Mouse (Mus musculus) thymus, adult 2 months (tissue): ENCODE data around the gene Olfr802. TPM values are rescaled to one million over a fixed set of nuclear protein-coding genes. Genes with fewer than 3 reads are reported as not detected.

Experiments used
- DNase-seq: peaks from one replicate; pipeline ENCODE4 v3.0.0; 2021
- H3K27ac ChIP-seq: fragments of 200-500 bp; 2 replicates; pipeline ENCODE4 v1.5.1; 2012; ENCODE audit warnings: low read length, control low read depth; ENCODE audit not compliant: control insufficient read depth, insufficient read depth
- H3K27me3 ChIP-seq: fragments of 200-500 bp; 2 replicates; pipeline ENCODE4 v1.6.1; 2012; ENCODE audit warnings: mild to moderate bottlenecking, low read length, moderate library complexity, mixed read lengths; ENCODE audit not compliant: control insufficient read depth, insufficient read depth
- H3K36me3 ChIP-seq: fragments of 200-500 bp; 2 replicates; pipeline ENCODE4 v1.6.1; 2012; ENCODE audit warnings: mild to moderate bottlenecking, low read length, moderate library complexity; ENCODE audit not compliant: control insufficient read depth, insufficient read depth
- H3K4me1 ChIP-seq: fragments of 200-500 bp; replicated peaks from 2 replicates; pipeline ENCODE4 v1.6.1; 2012; ENCODE audit warnings: low read length; ENCODE audit not compliant: control insufficient read depth, insufficient read depth
- H3K4me3 ChIP-seq: fragments of 200-500 bp; 2 replicates; pipeline ENCODE4 v1.5.1; 2012; ENCODE audit warnings: mild to moderate bottlenecking, low read length, control low read depth, moderate library complexity; ENCODE audit not compliant: control insufficient read depth, insufficient read depth
- CTCF ChIP-seq: fragments of 200-500 bp; IDR thresholded peaks from 2 replicates; pipeline ENCODE4 v1.5.1; 2012; ENCODE audit warnings: mild to moderate bottlenecking, control low read depth, low read length, moderate library complexity, borderline replicate concordance; ENCODE audit not compliant: control insufficient read depth, poor library complexity, insufficient read depth; ENCODE audit errors: extremely low read depth
- POLR2A ChIP-seq: fragments of 200-500 bp; IDR thresholded peaks from 2 replicates; pipeline ENCODE4 v1.6.1; 2012; ENCODE audit warnings: mild to moderate bottlenecking, low read length, control low read depth, moderate library complexity; ENCODE audit not compliant: control insufficient read depth, poor library complexity, insufficient read depth; ENCODE audit errors: extremely low read depth
- WGBS: fragments of 180-500 bp; shearing (Covaris S2); methylation state at CpG from one replicate; pipeline ENCODE4 v1.1.7; 2018; 5-methylcytosine and 5-hydroxymethylcytosine counted together
- polyA plus RNA-seq: library from polyadenylated mRNA; depleted of rRNA; stranded (reverse); fragments of >200 nt; gene quantifications from 2 replicates; pipeline ENCODE4 v1.2.3, GENCODE M21; 2012; rRNA removed

The Olfr802 gene
- polyA plus RNA-seq, 1 experiment: not detected

GRCm38 (mm10) chr10:129637184-129637583, 50.8 kb downstream of the Olfr802 start, which contains the start of gene Olfr799:
Olfr799 (plus strand) TSS chr10:129637484.
- no peaks in the 10 kb centered on the region for H3K4me1 ChIP-seq
- TF ChIP-seq POLR2A (no peak), CTCF (no peak)
- no peak within 1 kb of the TSS for H3K27ac ChIP-seq
- no peaks in the 10 kb centered on the region for H3K36me3 ChIP-seq
- 42% methylated on average over 1 of the region's 1 CpGs for WGBS
- no peak within 1 kb of the TSS for H3K4me3 ChIP-seq
- H3K27me3 ChIP-seq: no peaks in the 10 kb centered on the region
- DNase-seq: no peak

GRCm38 (mm10) chr10:129627834-129628233, 60.1 kb downstream of the Olfr802 start, which contains the start of gene Olfr798:
Olfr798 (minus strand) TSS chr10:129627934.
- no peaks in the 10 kb centered on the region for H3K36me3 ChIP-seq
- no peak within 1 kb of the TSS for H3K27ac ChIP-seq
- 85% methylated on average over 1 of the region's 1 CpGs for WGBS
- no peaks in the 10 kb centered on the region for H3K27me3 ChIP-seq
- TF ChIP-seq POLR2A (no peak), CTCF (no peak)
- no peak within 1 kb of the TSS for H3K4me3 ChIP-seq
- no peaks in the 10 kb centered on the region for H3K4me1 ChIP-seq
- no peak for DNase-seq

Other genes with a start within 250 kb of the Olfr802 start
- gene Olfr787, start 226.3 kb downstream of the Olfr802 start, polyA plus RNA-seq: not detected in 2 replicates
- gene Olfr788, start 217.2 kb downstream of the Olfr802 start, polyA plus RNA-seq: not detected in 2 replicates
- not detected in 2 replicates for gene Olfr789, start 203.4 kb downstream of the Olfr802 start, polyA plus RNA-seq
- not detected in 2 replicates for gene Olfr790, start 189.7 kb downstream of the Olfr802 start, polyA plus RNA-seq
- not detected in 2 replicates for gene Olfr791, start 166.4 kb downstream of the Olfr802 start, polyA plus RNA-seq
- gene Olfr792, start 149.0 kb downstream of the Olfr802 start, polyA plus RNA-seq: not detected in 2 replicates
- gene Olfr794, start 120.5 kb downstream of the Olfr802 start, polyA plus RNA-seq: not detected in 2 replicates
- not detected in 2 replicates for gene Olfr796, start 75.6 kb downstream of the Olfr802 start, polyA plus RNA-seq
- gene Olfr798, start 60.2 kb downstream of the Olfr802 start, polyA plus RNA-seq: not detected in 2 replicates
- gene Olfr799, start 50.7 kb downstream of the Olfr802 start, polyA plus RNA-seq: not detected in 2 replicates
- gene Olfr800, start 30.5 kb downstream of the Olfr802 start, polyA plus RNA-seq: not detected in 2 replicates
- not detected in 2 replicates for gene Olfr801, start 14.3 kb downstream of the Olfr802 start, polyA plus RNA-seq
- gene Olfr803, start 6.1 kb upstream of the Olfr802 start, polyA plus RNA-seq: not detected in 2 replicates
- gene Olfr804, start 15.0 kb upstream of the Olfr802 start, polyA plus RNA-seq: not detected in 2 replicates
- not detected in 2 replicates for gene Olfr805, start 41.2 kb upstream of the Olfr802 start, polyA plus RNA-seq
- gene Olfr806, start 53.8 kb upstream of the Olfr802 start, polyA plus RNA-seq: not detected in 2 replicates
- not detected in 2 replicates for gene Olfr807, start 69.6 kb upstream of the Olfr802 start, polyA plus RNA-seq
- gene Olfr808, start 77.3 kb upstream of the Olfr802 start, polyA plus RNA-seq: not detected in 2 replicates
- not detected in 2 replicates for gene Olfr809, start 86.5 kb upstream of the Olfr802 start, polyA plus RNA-seq
- gene Olfr810, start 106.7 kb upstream of the Olfr802 start, polyA plus RNA-seq: not detected in 2 replicates
- not detected in 2 replicates for gene Olfr811, start 116.2 kb upstream of the Olfr802 start, polyA plus RNA-seq
- gene Olfr812, start 157.9 kb upstream of the Olfr802 start, polyA plus RNA-seq: not detected in 2 replicates
- not detected in 2 replicates for gene Olfr813, start 167.2 kb upstream of the Olfr802 start, polyA plus RNA-seq
- not detected in 2 replicates for gene Olfr814, start 191.7 kb upstream of the Olfr802 start, polyA plus RNA-seq
- not detected in 2 replicates for gene Olfr815, start 217.7 kb upstream of the Olfr802 start, polyA plus RNA-seq
- gene Olfr816, start 227.4 kb upstream of the Olfr802 start, polyA plus RNA-seq: not detected in 2 replicates